Mouse (Mus musculus) liver, embryonic 14.5 days (tissue): ENCODE data around the gene Hdac4. TPM values are rescaled to one million over a fixed set of nuclear protein-coding genes. Genes with fewer than 3 reads are reported as not detected.

Experiments used
- ATAC-seq: fragments of 200-750 bp; cut with Nextera tagmentation; 2 replicates; pipeline ENCODE4 v1.8.0; 2017; ENCODE audit warnings: moderate number of reproducible peaks, mild to moderate bottlenecking, moderate library complexity; ENCODE audit not compliant: insufficient read depth
- DNase-seq, 3 experiments: peaks; one replicate each; pipeline ENCODE4 v3.0.0-alpha.2; 2012 to 2013; ENCODE audit warnings: low read depth in 3 of 3, low spot score in 3 of 3
- H3K27ac ChIP-seq: fragments of 300-500 bp; sonication (generic); 2 replicates; pipeline ENCODE4 v1.5.1; 2014; ENCODE audit warnings: moderate library complexity, mild to moderate bottlenecking, control low read depth, inconsistent platforms
- H3K27me3 ChIP-seq: fragments of 300-500 bp; sonication (generic); 2 replicates; pipeline ENCODE4 v1.6.1; 2014; ENCODE audit warnings: mild to moderate bottlenecking, low read length, moderate library complexity; ENCODE audit not compliant: control insufficient read depth, insufficient read depth
- H3K36me3 ChIP-seq: fragments of 300-500 bp; sonication (generic); replicated peaks from 2 replicates; pipeline ENCODE4 v1.6.1; 2014; ENCODE audit warnings: low read depth; ENCODE audit not compliant: control insufficient read depth, insufficient read depth
- H3K4me1 ChIP-seq, 2 experiments: fragments of 200-500 bp in 1 of 2; fragments of 300-500 bp in 1 of 2; sonication (generic) in 1 of 2; replicated peaks; 2 replicates each; pipeline ENCODE4 v1.6.1; 2012 to 2014; ENCODE audit warnings: antibody characterized with exemption in 1 of 2, inconsistent platforms in 1 of 2, low read length in 1 of 2; ENCODE audit not compliant: control insufficient read depth in 2 of 2, insufficient read depth in 2 of 2
- H3K4me2 ChIP-seq: fragments of 300-500 bp; sonication (generic); 2 replicates; pipeline ENCODE4 v1.6.1; 2014; ENCODE audit warnings: low read depth, mild to moderate bottlenecking, control low read depth, moderate library complexity
- H3K4me3 ChIP-seq, 2 experiments: fragments of 200-500 bp in 1 of 2; fragments of 300-500 bp in 1 of 2; sonication (generic) in 1 of 2; 2 replicates each; pipeline ENCODE4 v1.5.1; 2012 to 2014; ENCODE audit warnings: low read depth in 2 of 2, low read length in 2 of 2, mild to moderate bottlenecking in 2 of 2, control low read depth in 1 of 2, inconsistent platforms in 1 of 2, moderate library complexity in 1 of 2; ENCODE audit not compliant: insufficient read depth in 1 of 2
- H3K9ac ChIP-seq: fragments of 300-500 bp; sonication (generic); replicated peaks from 2 replicates; pipeline ENCODE4 v1.6.1; 2014; ENCODE audit warnings: mild to moderate bottlenecking, control low read depth, moderate library complexity
- H3K9me3 ChIP-seq: fragments of 300-500 bp; sonication (generic); 2 replicates; pipeline ENCODE4 v1.6.1; 2016; ENCODE audit warnings: low read length, mixed read lengths; ENCODE audit not compliant: control insufficient read depth
- CTCF ChIP-seq: IDR thresholded peaks from 2 replicates; pipeline ENCODE4 v1.5.1; 2016; ENCODE audit warnings: antibody characterized with exemption, low read depth, control low read depth
- EP300 ChIP-seq: IDR thresholded peaks from 2 replicates; pipeline ENCODE4 v1.6.1; 2016; ENCODE audit warnings: antibody characterized with exemption, low read depth
- WGBS: fragments of 180-500 bp; shearing (Covaris S2); extraction: QIAGEN DNeasy Blood & Tissue Kit; methylation state at CpG from one replicate; pipeline ENCODE4 v1.1.7; 2014; ENCODE audit not compliant: insufficient replicate concordance; 5-methylcytosine and 5-hydroxymethylcytosine counted together
- polyA plus RNA-seq, 2 experiments: library from polyadenylated mRNA; depleted of rRNA in 1 of 2; stranded (reverse) in 1 of 2; unstranded in 1 of 2; fragments of >200 nt; fragmentation: Nextera tagmentation in 1 of 2; extraction: Ambion mirVana in 1 of 2; gene quantifications; 2 replicates each; pipeline versions ENCODE4 v1.2.1 to v1.2.3; 2012 to 2014

The Hdac4 gene
- polyA plus RNA-seq, 2 experiments: 1.5 to 3.1 TPM

GRCm38 (mm10) chr1:91923567-91923966 lies 271.9 kb downstream of the Hdac4 start:
- TF ChIP-seq EP300 (no peak), CTCF (no peak)
- 86% methylated on average over 9 of the region's 9 CpGs for WGBS
- Histone ChIP-seq H3K4me1 (no peaks in the 10 kb centered on the region), H3K9ac (no peak overlapping the region), H3K4me3 (no peak overlapping the region), H3K4me2 (no peak overlapping the region), H3K9me3 (no peaks in the 10 kb centered on the region), H3K36me3 (no peaks in the 10 kb centered on the region), H3K27ac (no peak overlapping the region), H3K27me3 (no peaks in the 10 kb centered on the region)
- no peak for ATAC-seq
- no peak for DNase-seq

GRCm38 (mm10) chr1:91922235-91923152 lies 273.0 kb downstream of the Hdac4 start:
- Histone ChIP-seq H3K27me3 (no peaks in the 10 kb centered on the region), H3K4me2 (no peak overlapping the region), H3K9me3 (no peaks in the 10 kb centered on the region), H3K4me1 (no peaks in the 10 kb centered on the region), H3K9ac (no peak overlapping the region), H3K4me3 (no peak overlapping the region), H3K36me3 (no peaks in the 10 kb centered on the region), H3K27ac (no peak overlapping the region)
- no peak for ATAC-seq
- WGBS: 66% methylated on average over 7 of the region's 7 CpGs
- TF ChIP-seq CTCF (no peak), EP300 (no peak)
- no peak for DNase-seq

- WGBS: 73% methylated on average over 4 of the region's 4 CpGs
- no peak for ATAC-seq
Observed at GRCm38 (mm10) chr1:91921702-91922101, 273.8 kb downstream of the Hdac4 start.

GRCm38 (mm10) chr1:91921279-91921678 lies 274.2 kb downstream of the Hdac4 start:
- no peak for ATAC-seq
- WGBS: 56% methylated on average over 5 of the region's 5 CpGs

More at GRCm38 (mm10) chr1:91921702-91922101, 273.8 kb downstream of the Hdac4 start:
- H3K36me3 ChIP-seq: no peaks in the 10 kb centered on the region
- H3K27ac ChIP-seq: no peak overlapping the region
- TF ChIP-seq CTCF: no peak
- no peak for DNase-seq
- H3K4me1 ChIP-seq: no peaks in the 10 kb centered on the region
- no peaks in the 10 kb centered on the region for H3K27me3 ChIP-seq
- no peak overlapping the region for H3K9ac ChIP-seq
- no peak overlapping the region for H3K4me2 ChIP-seq
- no peaks in the 10 kb centered on the region for H3K9me3 ChIP-seq
- no peak overlapping the region for H3K4me3 ChIP-seq

GRCm38 (mm10) chr1:91920038-91920589 lies 275.4 kb downstream of the Hdac4 start:
- no peak overlapping the region for H3K4me3 ChIP-seq
- no peaks in the 10 kb centered on the region for H3K4me1 ChIP-seq
- no peak for TF ChIP-seq EP300
- no peak for TF ChIP-seq CTCF
- 43% methylated on average over 7 of the region's 7 CpGs for WGBS
- no peak overlapping the region for H3K4me2 ChIP-seq
- H3K9me3 ChIP-seq: no peaks in the 10 kb centered on the region
- H3K36me3 ChIP-seq: no peaks in the 10 kb centered on the region
- no peak for DNase-seq
- H3K9ac ChIP-seq: no peak overlapping the region
- no peak for ATAC-seq
- H3K27ac ChIP-seq: no peak overlapping the region
- H3K27me3 ChIP-seq: no peaks in the 10 kb centered on the region

More at GRCm38 (mm10) chr1:91921279-91921678, 274.2 kb downstream of the Hdac4 start:
- Histone ChIP-seq H3K36me3 (no peaks in the 10 kb centered on the region), H3K9ac (no peak overlapping the region), H3K27me3 (no peaks in the 10 kb centered on the region), H3K4me3 (no peak overlapping the region), H3K27ac (no peak overlapping the region), H3K4me1 (no peaks in the 10 kb centered on the region), H3K4me2 (no peak overlapping the region), H3K9me3 (no peaks in the 10 kb centered on the region)
- no peak for TF ChIP-seq EP300
- TF ChIP-seq CTCF: no peak
- DNase-seq: no peak
